Mouse (Mus musculus) CH12.LX (cell line): ENCODE measurements around the gene Ccdc157. TPM values are rescaled to one million over a fixed set of nuclear protein-coding genes. Genes with fewer than 3 reads are reported as not detected.
"Not testable (repeated sequence)": the region's sequence is repeated elsewhere in the genome, so short reads cannot be mapped to it uniquely, and the experiment has no call there.

ENCODE experiments used
- DNase-seq: peaks from one replicate; pipeline ENCODE4 v3.0.0-alpha.2; 2013; ENCODE audit errors: extremely low read depth
- H3K27ac ChIP-seq: 2 replicates; pipeline ENCODE4 v1.5.1; 2012; ENCODE audit warnings: low read depth, mild to moderate bottlenecking, control low read depth, moderate library complexity; ENCODE audit not compliant: insufficient read depth
- H3K27me3 ChIP-seq: replicated peaks from 2 replicates; pipeline ENCODE3; 2012; ENCODE audit warnings: inconsistent platforms
- H3K36me3 ChIP-seq, 2 experiments: replicated peaks in 1 of 2; 2 replicates each; pipeline versions ENCODE3 to v1.6.1; 2012; ENCODE audit warnings: inconsistent platforms in 1 of 2, low read length in 1 of 2, mild to moderate bottlenecking in 1 of 2, mixed read lengths in 1 of 2, moderate library complexity in 1 of 2; ENCODE audit not compliant: control insufficient read depth in 1 of 2, insufficient read depth in 1 of 2
- H3K4me1 ChIP-seq, 2 experiments: 2 replicates each; pipeline ENCODE4 v1.6.1; 2012; ENCODE audit warnings: inconsistent platforms in 1 of 2, moderate library complexity in 1 of 2; ENCODE audit not compliant: insufficient read depth in 2 of 2, control insufficient read depth in 1 of 2
- H3K4me2 ChIP-seq: 2 replicates; pipeline ENCODE4 v1.6.1; 2012; ENCODE audit warnings: low read depth, mild to moderate bottlenecking, control low read depth; ENCODE audit not compliant: poor library complexity, insufficient read depth, severe bottlenecking
- H3K4me3 ChIP-seq, 3 experiments: fragments of 150-350 bp in 1 of 3; sonication (generic) in 1 of 3; replicated peaks in 1 of 3; 2 replicates each; pipeline versions ENCODE3 to v1.5.1; 2011 to 2012; ENCODE audit warnings: low read depth in 2 of 3, low read length in 2 of 3, mild to moderate bottlenecking in 2 of 3, moderate library complexity in 2 of 3, control low read depth in 1 of 3, improper control_type of control experiment in 1 of 3, inconsistent platforms in 1 of 3, mixed read lengths in 1 of 3; ENCODE audit not compliant: poor library complexity in 1 of 3
- H3K79me2 ChIP-seq: replicated peaks from 2 replicates; pipeline ENCODE4 v1.6.1; 2012; ENCODE audit warnings: mild to moderate bottlenecking, moderate library complexity; ENCODE audit not compliant: control insufficient read depth, poor library complexity, insufficient read depth, severe bottlenecking; ENCODE audit errors: extremely low read depth
- H3K9ac ChIP-seq: 2 replicates; pipeline ENCODE4 v1.6.1; 2012; ENCODE audit warnings: low read depth, mild to moderate bottlenecking, control low read depth, moderate library complexity; ENCODE audit not compliant: insufficient read depth
- H3K9me3 ChIP-seq: replicated peaks from 2 replicates; pipeline ENCODE3; 2012; ENCODE audit warnings: low read length, inconsistent platforms, mixed read lengths
- CTCF ChIP-seq, 2 experiments: IDR thresholded peaks in 1 of 2; conservative IDR thresholded peaks in 1 of 2; 2 replicates each; pipeline ENCODE4 v1.5.1; 2011 to 2012; ENCODE audit warnings: low read depth in 2 of 2, low read length in 2 of 2, improper control_type of control experiment in 1 of 2, inconsistent platforms in 1 of 2, mild to moderate bottlenecking in 1 of 2, moderate library complexity in 1 of 2
- JUND ChIP-seq: conservative IDR thresholded peaks from 2 replicates; pipeline ENCODE4 v1.6.1; 2011; ENCODE audit warnings: low read depth, low read length, improper control_type of control experiment
- MYC ChIP-seq: IDR thresholded peaks from 2 replicates; pipeline ENCODE4 v1.6.1; 2011; ENCODE audit warnings: low read depth, mild to moderate bottlenecking, improper control_type of control experiment, low read length
- NELFE ChIP-seq: IDR thresholded peaks from 2 replicates; pipeline ENCODE4 v1.6.1; 2011; ENCODE audit warnings: low read depth, low read length, improper control_type of control experiment
- POLR2AphosphoS2 ChIP-seq: IDR thresholded peaks from 2 replicates; pipeline ENCODE4 v1.6.1; 2011; ENCODE audit warnings: low read depth, low read length, improper control_type of control experiment
- RAD21 ChIP-seq: IDR thresholded peaks from 2 replicates; pipeline ENCODE4 v1.6.1; 2011; ENCODE audit warnings: low read depth, mild to moderate bottlenecking, low read length, improper control_type of control experiment, moderate library complexity
- SMC3 ChIP-seq: IDR thresholded peaks from 2 replicates; pipeline ENCODE4 v1.6.1; 2011; ENCODE audit warnings: low read depth, low read length, improper control_type of control experiment
- ZMIZ1 ChIP-seq: IDR thresholded peaks from 2 replicates; pipeline ENCODE4 v1.6.1; 2012; ENCODE audit warnings: low read depth, mild to moderate bottlenecking, inconsistent platforms, low read length, improper control_type of control experiment
- dilution Hi-C: fragments of 300-500 bp; cut with MboI; formaldehyde crosslinking; loops from 2 replicates; pipeline ENCODE4 v1.14.3; 2020; ENCODE audit warnings: low sequenced_read_pairs; ENCODE audit not compliant: extremely low pct_unique_long_range_greater_than_20kb, extremely low pct_ligation_motif_present
- in situ Hi-C: fragments of 300-500 bp; cut with MboI; formaldehyde crosslinking; loops from 3 replicates; pipeline ENCODE4 v1.14.3; 2019; ENCODE audit warnings: low sequenced_read_pairs, low pct_ligation_motif_present, low pct_unique_long_range_greater_than_20kb, mixed read lengths
- polyA plus RNA-seq: library from polyadenylated mRNA; unstranded; fragments of >175 nt; gene quantifications from 2 replicates; pipeline ENCODE4 v1.2.1, GENCODE M21; 2012; ENCODE audit warnings: low read depth; ENCODE audit not compliant: insufficient read length
- total RNA-seq, 2 experiments: library from RNA; depleted of rRNA; stranded (reverse); fragments of 300-350 nt in 1 of 2; fragments of >200 nt in 1 of 2; gene quantifications; 2 replicates each; pipeline ENCODE4 v1.2.3; 2012 to 2014

Gene Ccdc157
- total and polyA plus RNA-seq, 3 experiments = 2.3 to 4.4 (median 4.0) TPM

DNA sequence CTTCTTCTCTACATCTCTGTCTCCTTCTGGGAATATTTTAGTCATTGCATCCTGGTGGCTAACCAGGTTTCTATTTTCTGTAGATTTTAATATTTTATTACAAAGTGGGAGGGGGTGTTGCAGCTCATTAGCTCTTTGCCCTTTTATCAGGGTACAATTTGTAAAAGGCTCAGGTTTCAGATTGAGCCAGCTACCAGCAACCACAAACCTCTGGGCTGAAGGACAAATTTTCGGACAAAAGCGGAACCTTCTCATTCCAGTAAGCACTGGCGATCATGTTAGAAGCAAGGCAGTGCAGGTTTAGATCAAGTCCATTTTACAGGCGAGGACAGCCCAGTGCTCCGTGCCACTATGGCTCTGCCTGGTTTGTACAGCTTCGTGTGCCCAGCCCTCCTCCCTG, 25.7 kb downstream of the Ccdc157 start:
- DNase-seq = no peak
- dilution Hi-C loops = no loop called here
- TF ChIP-seq MYC (no peak), CTCF (conservative IDR thresholded peaks at IDR 0.05 in 1 of 2, IDR thresholded peaks at IDR 0.05 in 1 of 2; ENCODE audit: low read depth in 2 of 2, low read length in 2 of 2) (no peak), JUND (no peak), NELFE (no peak)
- TF ChIP-seq, all 38 proteins: peak for 0
- H3K4me1 ChIP-seq = peaks cover 23 to 46% of the 10 kb centered on the region in 2 experiments
- H3K27ac ChIP-seq = no peak overlapping the region
- peaks cover 20% of the 10 kb centered on the region for H3K79me2 ChIP-seq
- peak overlapping the region; percentile 80 for H3K4me2 ChIP-seq
- H3K4me3 ChIP-seq = peak overlapping the region; percentile 11 to 36 (median 34)
- in situ Hi-C loops = no loop called here
- peaks cover 6 to 21% of the 10 kb centered on the region in 2 experiments for H3K36me3 ChIP-seq
- peaks cover 4% of the 10 kb centered on the region for H3K9me3 ChIP-seq
- no peak overlapping the region for H3K9ac ChIP-seq
- no peaks in the 10 kb centered on the region for H3K27me3 ChIP-seq

DNA sequence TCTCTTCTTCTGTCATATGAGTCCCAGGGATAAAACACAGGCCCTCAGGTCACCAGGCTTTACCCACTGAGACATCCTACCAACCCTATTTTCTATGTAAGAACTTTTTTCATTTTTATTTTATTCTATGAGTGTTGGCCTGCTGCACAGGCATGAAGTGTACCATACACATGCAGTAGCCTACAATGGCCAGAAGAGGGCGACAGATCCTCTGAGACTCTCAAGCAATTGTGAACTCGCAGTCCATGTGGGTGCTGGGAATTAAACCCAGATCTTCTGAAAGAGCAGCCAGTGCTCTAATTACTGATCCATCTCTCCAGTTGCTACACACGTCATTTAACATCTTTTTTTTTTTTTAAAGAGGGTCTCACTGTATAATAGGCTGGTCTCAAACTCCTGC, 26.6 kb downstream of the Ccdc157 start:
- peak; percentile 44 for DNase-seq
- dilution Hi-C loops = no loop called here
- no peak overlapping the region for H3K4me2 ChIP-seq
- H3K27ac ChIP-seq = no peak overlapping the region
- no peak overlapping the region for H3K9ac ChIP-seq
- TF ChIP-seq JUND (no peak), SMC3 (peak; percentile 45), RAD21 (peak; percentile 48), CTCF (conservative IDR thresholded peaks at IDR 0.05 in 1 of 2, IDR thresholded peaks at IDR 0.05 in 1 of 2; ENCODE audit: low read depth in 2 of 2, low read length in 2 of 2) (peak; percentile 59 to 68), ZMIZ1 (no peak)
- TF ChIP-seq, all 38 proteins: peak for 3
- Histone ChIP-seq H3K9me3 (peaks cover 4% of the 10 kb centered on the region), H3K4me1 (peaks cover 20 to 37% of the 10 kb centered on the region in 2 experiments), H3K36me3 (peaks cover 6 to 21% of the 10 kb centered on the region in 2 experiments), H3K4me3 (no peak overlapping the region), H3K27me3 (no peaks in the 10 kb centered on the region), H3K79me2 (peaks cover 20% of the 10 kb centered on the region)
- in situ Hi-C loops = no loop called here

DNA sequence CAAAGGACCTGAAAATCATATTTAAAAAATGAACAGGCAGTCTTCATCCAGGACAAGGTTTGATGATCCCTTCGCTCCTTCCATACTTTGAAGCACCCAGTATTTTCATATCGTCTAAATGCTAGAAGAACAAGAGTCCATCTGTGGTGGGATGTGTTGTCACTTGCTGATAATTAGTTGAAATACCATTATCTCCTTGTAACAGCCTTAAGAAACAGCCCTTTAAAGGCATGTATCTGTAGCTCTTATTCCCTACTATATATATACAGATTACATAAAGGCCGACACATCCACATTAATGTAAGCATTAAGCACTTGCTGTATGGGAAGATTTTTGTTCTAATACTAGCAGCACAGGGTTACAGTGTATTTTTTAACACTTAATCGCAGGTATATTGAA, 31.6 kb downstream of the Ccdc157 start:
- H3K4me1 ChIP-seq, H3K79me2 ChIP-seq, H3K27ac ChIP-seq, in situ Hi-C loops, H3K36me3 ChIP-seq, DNase-seq, H3K4me2 ChIP-seq, H3K4me3 ChIP-seq, H3K27me3 ChIP-seq, H3K9ac ChIP-seq, dilution Hi-C loops: not testable (repeated sequence)
- peaks cover 22% of the 10 kb centered on the region for H3K9me3 ChIP-seq

DNA sequence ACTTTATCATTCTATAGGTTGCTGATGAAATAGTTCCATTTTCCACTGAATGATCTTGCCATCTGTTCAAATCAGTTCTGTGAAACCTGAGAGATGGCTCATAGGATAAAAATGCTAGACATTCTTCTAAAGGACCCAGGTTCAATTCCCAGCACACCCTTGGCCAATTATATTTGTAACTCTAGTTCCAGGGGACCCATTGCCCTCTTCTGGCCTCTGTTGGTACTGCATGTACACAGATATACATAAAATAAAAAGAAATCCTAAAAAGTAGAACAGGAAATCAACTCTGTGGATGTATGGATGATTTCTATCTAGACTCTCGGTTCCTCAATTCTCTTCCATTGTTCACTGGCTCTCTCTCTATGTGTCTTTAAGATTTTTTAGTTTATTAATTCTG, 33.0 kb downstream of the Ccdc157 start:
- Histone ChIP-seq H3K4me1 (peaks cover 4 to 9% of the 10 kb centered on the region in 2 experiments), H3K9me3 (peaks cover 22% of the 10 kb centered on the region), H3K4me2 (no peak overlapping the region), H3K27me3 (no peaks in the 10 kb centered on the region), H3K36me3 (no peaks in the 10 kb centered on the region), H3K4me3 (no peak overlapping the region), H3K79me2 (no peaks in the 10 kb centered on the region), H3K9ac (no peak overlapping the region), H3K27ac (no peak overlapping the region)
- DNase-seq = no peak
- dilution Hi-C loops = no loop called here
- peak; percentile 25 for TF ChIP-seq RAD21
- TF ChIP-seq CTCF (conservative IDR thresholded peaks at IDR 0.05 in 1 of 2, IDR thresholded peaks at IDR 0.05 in 1 of 2; ENCODE audit: low read depth in 2 of 2, low read length in 2 of 2) = peak; percentile 25 to 51; a peak in 3 of 4 replicates
- TF ChIP-seq POLR2AphosphoS2 = no peak
- in situ Hi-C loops = no loop called here
